Mouse (Mus musculus): ENCODE data around the gene Ipcef1. TPM values are rescaled to one million over a fixed set of nuclear protein-coding genes. Genes with fewer than 3 reads are reported as not detected.

Gene Ipcef1
- polyA plus RNA-seq, 1 experiment from 2014 or later: 0.27 TPM

- DNase-seq (ENCODE audit: low spot score): no peak
- Histone ChIP-seq H3K4me2 (replicated peaks; ENCODE audit: low read depth, low read length) (no peak overlapping the region), H3K27me3 (replicated peaks; ENCODE audit: insufficient read depth, low read length) (no peaks in the 10 kb centered on the region), H3K36me3 (ENCODE audit: insufficient read depth, low read length) (no peaks in the 10 kb centered on the region), H3K9me3 (ENCODE audit: low read length) (no peaks in the 10 kb centered on the region), H3K27ac (ENCODE audit: low read length) (no peak overlapping the region), H3K4me3 (ENCODE audit: low read depth, low read length) (no peak overlapping the region), H3K4me1 (ENCODE audit: insufficient read depth, low read depth, low read length) (no peaks in the 10 kb centered on the region), H3K9ac (replicated peaks; ENCODE audit: low read depth) (no peak overlapping the region)
- TF ChIP-seq EP300 (IDR thresholded peaks at IDR 0.05) (no peak), CTCF (IDR thresholded peaks at IDR 0.05) (no peak)
- 85% methylated on average over 4 of the region's 4 CpGs for WGBS
- ATAC-seq: no peak
Observed at GRCm38 (mm10) chr10:6998576-6999250, 53.6 kb downstream of the Ipcef1 start.

DNA sequence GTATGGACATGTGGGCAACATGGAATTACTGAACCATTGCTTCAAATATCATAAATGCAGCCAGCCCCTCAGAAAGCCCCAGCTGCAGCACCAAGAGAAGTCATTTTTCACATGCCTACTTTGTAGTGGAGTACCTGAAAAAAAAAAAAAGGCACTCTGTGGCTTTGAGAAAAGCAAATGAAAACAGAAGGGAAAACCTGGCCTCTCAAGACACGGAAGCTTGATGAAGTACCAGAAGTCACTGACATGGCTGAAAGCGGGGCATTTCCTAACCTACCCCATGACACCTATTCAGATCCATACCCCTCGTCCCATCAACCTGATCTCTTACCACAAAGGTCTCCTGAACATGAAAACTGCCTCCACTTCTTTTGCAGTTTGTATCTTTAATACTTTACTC, 55.4 kb downstream of the Ipcef1 start:
- Histone ChIP-seq H3K27ac (ENCODE audit: low read length) (no peak overlapping the region), H3K9me3 (ENCODE audit: low read length) (no peaks in the 10 kb centered on the region), H3K27me3 (replicated peaks; ENCODE audit: insufficient read depth, low read length) (no peaks in the 10 kb centered on the region), H3K9ac (replicated peaks; ENCODE audit: low read depth) (no peak overlapping the region), H3K4me2 (replicated peaks; ENCODE audit: low read depth, low read length) (no peak overlapping the region), H3K4me3 (ENCODE audit: low read depth, low read length) (no peak overlapping the region), H3K36me3 (ENCODE audit: insufficient read depth, low read length) (no peaks in the 10 kb centered on the region), H3K4me1 (ENCODE audit: insufficient read depth, low read depth, low read length) (no peaks in the 10 kb centered on the region)
- WGBS: 40% methylated on average over 3 of the region's 3 CpGs
- TF ChIP-seq CTCF (IDR thresholded peaks at IDR 0.05): no peak
- no peak for TF ChIP-seq EP300 (IDR thresholded peaks at IDR 0.05)
- ATAC-seq: no peak
- DNase-seq (ENCODE audit: low spot score): no peak

DNA sequence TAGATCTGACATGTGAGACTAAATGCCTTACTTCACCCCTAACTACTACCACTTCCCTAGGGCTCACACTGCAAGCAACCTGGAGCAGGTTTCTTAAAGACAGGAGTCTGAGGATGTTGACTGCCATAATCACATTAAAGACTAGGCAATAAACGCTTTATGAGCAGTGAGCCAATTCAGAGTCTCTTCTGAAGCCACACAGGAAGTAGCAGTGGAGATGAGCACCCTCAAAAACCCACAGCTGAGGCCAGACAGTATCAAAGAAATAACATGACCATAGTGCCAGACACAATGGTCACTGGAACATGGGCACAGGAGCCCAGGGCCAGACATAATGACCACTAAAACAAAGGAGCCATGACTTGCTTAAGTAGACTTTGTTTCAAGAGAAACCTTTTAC, 63.7 kb downstream of the Ipcef1 start:
- H3K27ac ChIP-seq (ENCODE audit: low read length): no peak overlapping the region
- ATAC-seq (no peak), DNase-seq (ENCODE audit: low spot score) (no peak)

DNA sequence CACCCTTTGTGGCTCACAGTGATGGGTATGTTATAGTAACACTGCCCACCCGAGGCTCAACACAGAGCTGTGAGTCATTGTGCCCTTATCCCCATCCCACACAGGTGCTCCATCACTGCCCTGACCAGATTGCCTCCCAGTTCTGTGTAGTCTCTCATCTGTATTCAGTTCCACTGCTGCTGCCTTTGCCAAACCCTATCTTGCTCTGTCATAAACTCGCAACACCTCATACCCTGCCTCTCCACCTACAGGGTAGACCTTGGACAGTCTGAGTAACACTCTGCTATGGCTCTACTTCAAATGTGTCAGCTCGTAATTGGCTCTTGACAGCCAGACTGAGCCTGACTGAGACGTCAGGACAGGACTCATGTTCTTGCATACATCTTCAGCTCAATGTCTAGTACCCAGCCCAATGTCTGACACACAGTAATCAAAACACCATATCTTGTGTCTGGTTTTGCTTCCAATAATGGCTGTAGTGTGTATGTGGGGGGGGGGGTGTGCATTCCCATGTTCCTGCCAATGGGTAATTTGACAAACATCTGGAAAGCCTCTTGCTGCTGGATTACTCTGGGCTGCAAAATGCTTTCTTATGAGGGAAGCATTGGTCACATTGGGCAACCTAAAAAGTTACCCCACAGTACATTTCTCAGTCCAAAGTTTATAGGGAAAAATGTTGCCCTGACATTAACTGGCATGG, 64.7 kb downstream of the Ipcef1 start:
- peak; percentile 85 for ATAC-seq

More for the DNA sequence above, 63.7 kb downstream of the Ipcef1 start:
- H3K4me3 ChIP-seq (ENCODE audit: low read depth, low read length): no peak overlapping the region
- no peaks in the 10 kb centered on the region for H3K4me1 ChIP-seq (ENCODE audit: insufficient read depth, low read depth, low read length)
- WGBS: 61% methylated on average over 1 of the region's 1 CpGs
- no peak overlapping the region for H3K9ac ChIP-seq (replicated peaks; ENCODE audit: low read depth)
- no peak for TF ChIP-seq EP300 (IDR thresholded peaks at IDR 0.05)
- TF ChIP-seq CTCF (IDR thresholded peaks at IDR 0.05): no peak
- no peaks in the 10 kb centered on the region for H3K27me3 ChIP-seq (replicated peaks; ENCODE audit: insufficient read depth, low read length)
- no peak overlapping the region for H3K4me2 ChIP-seq (replicated peaks; ENCODE audit: low read depth, low read length)
- no peaks in the 10 kb centered on the region for H3K36me3 ChIP-seq (ENCODE audit: insufficient read depth, low read length)
- H3K9me3 ChIP-seq (ENCODE audit: low read length): no peaks in the 10 kb centered on the region

DNA sequence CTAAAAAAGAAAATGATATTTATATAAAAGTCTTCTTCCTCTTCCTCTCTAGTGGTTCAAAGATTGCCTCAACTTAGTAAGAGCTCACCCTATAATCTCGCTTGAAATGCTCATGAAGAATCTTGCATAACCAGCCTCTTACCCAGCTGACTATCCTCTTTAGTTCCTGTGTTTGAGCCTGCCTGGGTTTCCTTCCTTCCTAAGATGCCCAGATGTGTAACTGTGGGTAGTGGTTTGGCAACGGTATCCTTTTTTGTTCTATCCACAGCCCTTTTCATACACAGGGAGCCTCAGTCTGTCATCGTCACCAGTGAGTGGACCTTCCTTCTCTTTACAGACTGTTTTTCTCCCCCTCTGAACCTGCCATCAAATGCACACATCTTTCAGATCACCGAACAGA, 66.0 kb downstream of the Ipcef1 start:
- Histone ChIP-seq H3K4me1 (ENCODE audit: insufficient read depth, low read depth, low read length) (no peaks in the 10 kb centered on the region), H3K36me3 (ENCODE audit: insufficient read depth, low read length) (no peaks in the 10 kb centered on the region), H3K4me2 (replicated peaks; ENCODE audit: low read depth, low read length) (no peak overlapping the region), H3K9me3 (ENCODE audit: low read length) (no peaks in the 10 kb centered on the region), H3K27ac (ENCODE audit: low read length) (no peak overlapping the region), H3K4me3 (ENCODE audit: low read depth, low read length) (no peak overlapping the region), H3K27me3 (replicated peaks; ENCODE audit: insufficient read depth, low read length) (no peaks in the 10 kb centered on the region), H3K9ac (replicated peaks; ENCODE audit: low read depth) (no peak overlapping the region)
- no peak for DNase-seq (ENCODE audit: low spot score)
- 67% methylated on average over 4 of the region's 4 CpGs for WGBS
- no peak for TF ChIP-seq CTCF (IDR thresholded peaks at IDR 0.05)
- no peak for TF ChIP-seq EP300 (IDR thresholded peaks at IDR 0.05)
- no peak for ATAC-seq

More for the DNA sequence above, 64.7 kb downstream of the Ipcef1 start:
- Histone ChIP-seq H3K4me2 (replicated peaks; ENCODE audit: low read depth, low read length) (no peak overlapping the region), H3K9ac (replicated peaks; ENCODE audit: low read depth) (no peak overlapping the region), H3K27ac (ENCODE audit: low read length) (no peak overlapping the region), H3K4me3 (ENCODE audit: low read depth, low read length) (no peak overlapping the region), H3K9me3 (ENCODE audit: low read length) (no peaks in the 10 kb centered on the region), H3K36me3 (ENCODE audit: insufficient read depth, low read length) (no peaks in the 10 kb centered on the region), H3K4me1 (ENCODE audit: insufficient read depth, low read depth, low read length) (no peaks in the 10 kb centered on the region), H3K27me3 (replicated peaks; ENCODE audit: insufficient read depth, low read length) (no peaks in the 10 kb centered on the region)
- peak; percentile 68 for DNase-seq (ENCODE audit: low spot score)
- WGBS: 54% methylated on average over 4 of the region's 4 CpGs
- no peak for TF ChIP-seq CTCF (IDR thresholded peaks at IDR 0.05)
- no peak for TF ChIP-seq EP300 (IDR thresholded peaks at IDR 0.05)

DNA sequence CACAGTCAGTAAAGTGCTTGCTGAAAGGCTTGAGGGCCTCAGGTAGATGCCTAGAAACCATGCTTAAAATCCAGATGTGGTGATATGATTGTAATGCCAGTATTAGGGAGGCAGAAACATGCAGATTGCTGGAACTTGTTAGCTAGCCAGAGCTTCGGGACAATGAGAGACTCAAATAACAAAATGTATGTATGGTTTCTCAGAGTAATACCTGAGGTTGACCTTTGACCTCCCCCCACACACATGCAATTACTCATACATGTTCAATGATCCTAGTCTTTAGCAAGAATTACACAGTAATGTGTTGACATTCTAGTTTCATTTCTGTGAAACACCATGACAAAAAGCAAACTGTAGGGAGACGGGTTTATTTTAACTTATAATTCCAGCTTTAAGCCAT, 68.8 kb downstream of the Ipcef1 start:
- Histone ChIP-seq H3K4me1 (ENCODE audit: insufficient read depth, low read depth, low read length) (no peaks in the 10 kb centered on the region), H3K9me3 (ENCODE audit: low read length) (no peaks in the 10 kb centered on the region), H3K9ac (replicated peaks; ENCODE audit: low read depth) (no peak overlapping the region), H3K4me3 (ENCODE audit: low read depth, low read length) (no peak overlapping the region), H3K27me3 (replicated peaks; ENCODE audit: insufficient read depth, low read length) (no peaks in the 10 kb centered on the region), H3K4me2 (replicated peaks; ENCODE audit: low read depth, low read length) (no peak overlapping the region), H3K36me3 (ENCODE audit: insufficient read depth, low read length) (no peaks in the 10 kb centered on the region), H3K27ac (ENCODE audit: low read length) (no peak overlapping the region)
- DNase-seq (ENCODE audit: low spot score) (no peak), ATAC-seq (no peak)
- 89% methylated on average over 2 of the region's 2 CpGs for WGBS
- TF ChIP-seq EP300 (IDR thresholded peaks at IDR 0.05) (no peak), CTCF (IDR thresholded peaks at IDR 0.05) (no peak)
